Mouse (Mus musculus) cerebellum, adult 2 months (tissue): Measurements from ENCODE around the gene 2900026A02Rik. TPM values are rescaled to one million over a fixed set of nuclear protein-coding genes. Genes with fewer than 3 reads are reported as not detected.

ENCODE experiments used
- DNase-seq, 2 experiments: peaks; one replicate each; pipeline ENCODE4 v3.0.0; 2021
- H3K27ac ChIP-seq: fragments of 200-500 bp; 2 replicates; pipeline ENCODE4 v1.5.1; 2012; ENCODE audit warnings: low read length, control low read depth, inconsistent platforms; ENCODE audit not compliant: insufficient read depth
- H3K27me3 ChIP-seq: fragments of 200-500 bp; 2 replicates; pipeline ENCODE4 v1.6.1; 2012; ENCODE audit warnings: inconsistent platforms, mild to moderate bottlenecking, low read length, moderate library complexity; ENCODE audit not compliant: control insufficient read depth, insufficient read depth
- H3K4me1 ChIP-seq: fragments of 200-500 bp; 2 replicates; pipeline ENCODE4 v1.6.1; 2011; ENCODE audit warnings: low read length; ENCODE audit not compliant: control insufficient read depth, insufficient read depth
- H3K4me3 ChIP-seq: fragments of 200-500 bp; replicated peaks from 2 replicates; pipeline ENCODE3; 2011; ENCODE audit warnings: mild to moderate bottlenecking, low read depth, low read length, control low read depth; ENCODE audit not compliant: insufficient read depth
- CTCF ChIP-seq: fragments of 200-500 bp; IDR thresholded peaks from 2 replicates; pipeline ENCODE4 v1.5.1; 2011; ENCODE audit warnings: low read depth, mild to moderate bottlenecking, control low read depth, low read length, moderate library complexity, borderline replicate concordance; ENCODE audit not compliant: insufficient read depth
- POLR2A ChIP-seq: fragments of 200-500 bp; IDR thresholded peaks from 2 replicates; pipeline ENCODE4 v1.6.1; 2011; ENCODE audit warnings: low read length, control low read depth, borderline replicate concordance; ENCODE audit not compliant: insufficient read depth
- WGBS: fragments of 180-500 bp; shearing (Covaris S2); methylation state at CpG from one replicate; pipeline ENCODE4 v1.1.7; 2018; 5-methylcytosine and 5-hydroxymethylcytosine counted together
- polyA plus RNA-seq: library from polyadenylated mRNA; depleted of rRNA; stranded (reverse); fragments of >200 nt; gene quantifications from 2 replicates; pipeline ENCODE4 v1.2.3, GENCODE M21; 2012

Gene 2900026A02Rik
- polyA plus RNA-seq, 1 experiment, result 4.9 TPM

DNA sequence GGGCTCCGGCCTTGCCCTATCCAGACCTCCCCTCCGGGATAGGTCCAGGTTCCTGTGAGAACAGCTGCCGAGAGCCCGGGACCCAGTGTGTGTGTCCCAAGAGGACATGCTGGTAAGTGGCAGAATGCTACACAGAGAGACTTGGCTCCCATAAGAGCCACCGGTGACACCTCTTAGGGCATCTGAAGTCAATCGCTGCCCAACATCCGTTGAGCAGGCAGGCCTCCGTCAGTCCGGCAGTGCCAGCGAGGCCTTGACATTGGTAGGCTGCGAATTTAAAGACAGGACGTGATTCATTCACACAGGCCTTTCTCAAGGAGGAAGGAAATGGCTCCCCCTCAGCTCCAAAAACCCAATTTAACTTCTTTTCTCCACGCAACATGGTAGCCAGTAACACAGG is 11.1 kb downstream of the 2900026A02Rik start:
- Histone ChIP-seq H3K4me1 (peaks cover 8% of the 10 kb centered on the region), H3K27ac (no peak overlapping the region), H3K27me3 (no peaks in the 10 kb centered on the region), H3K4me3 (no peak overlapping the region)
- TF ChIP-seq CTCF (no peak), POLR2A (no peak)
- no peak for DNase-seq
- 83% methylated on average over 13 of the region's 13 CpGs for WGBS

DNA sequence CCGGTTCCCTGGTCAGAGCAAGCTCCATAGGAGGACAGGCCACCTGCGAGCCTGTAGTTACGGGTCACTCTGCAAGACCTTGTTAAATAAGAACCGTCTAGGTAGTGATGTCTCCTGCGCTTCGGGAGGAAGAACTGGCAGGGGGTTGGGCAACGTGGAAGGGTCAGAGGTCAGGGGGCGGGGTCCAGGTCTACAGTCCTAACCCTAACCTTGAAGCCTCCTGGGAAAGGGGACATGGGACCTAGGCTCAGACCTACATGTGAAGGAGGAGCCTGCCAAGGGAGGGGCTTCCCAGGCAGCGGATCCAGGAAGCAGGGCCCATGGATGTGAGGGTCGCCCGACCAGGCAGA is 11.7 kb downstream of the 2900026A02Rik start:
- 36% methylated on average over 11 of the region's 11 CpGs for WGBS
- peaks cover 8% of the 10 kb centered on the region for H3K4me1 ChIP-seq
- no peak overlapping the region for H3K4me3 ChIP-seq
- H3K27me3 ChIP-seq, result no peaks in the 10 kb centered on the region
- TF ChIP-seq CTCF (no peak), POLR2A (no peak)
- no peak overlapping the region; the same call in 1 of the 2 replicates for H3K27ac ChIP-seq
- no peak for DNase-seq

DNA sequence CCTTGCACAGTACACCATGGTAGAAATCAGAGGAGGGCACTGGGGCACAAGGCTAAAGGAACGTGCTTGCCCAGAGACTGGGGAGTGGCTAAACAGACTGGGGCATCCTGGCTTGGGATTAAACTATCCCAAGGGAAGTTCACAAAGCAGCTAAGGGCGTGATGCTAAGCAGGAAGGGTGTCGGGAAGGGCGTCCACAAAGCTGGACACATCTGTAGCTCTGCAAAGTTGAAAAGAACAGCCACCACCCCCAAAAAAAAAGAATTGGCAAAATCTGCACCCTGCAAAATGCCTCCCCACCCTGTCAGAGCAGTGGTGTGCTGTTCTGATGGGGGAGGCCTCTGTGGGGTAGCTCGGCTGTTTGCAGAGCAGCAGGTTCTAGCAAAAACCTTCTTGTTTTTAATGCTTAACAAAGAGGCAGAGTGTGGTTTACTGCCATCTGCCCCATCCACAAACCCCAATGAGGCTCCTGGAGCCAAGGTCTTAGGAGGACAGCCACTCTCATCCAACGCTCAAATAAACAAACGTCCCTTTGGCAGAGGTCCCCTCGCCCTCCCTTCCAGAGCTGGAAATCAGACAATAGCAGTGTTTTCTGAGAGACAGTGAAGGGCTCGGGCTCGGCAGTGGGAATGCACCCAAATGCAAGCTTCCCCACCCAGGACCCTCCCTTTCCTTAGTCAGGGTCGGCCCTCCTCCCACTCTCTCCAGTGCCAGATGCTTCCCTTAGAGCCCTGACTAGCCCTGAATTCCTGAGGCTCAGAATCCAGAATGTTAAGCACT is 12.2 kb downstream of the 2900026A02Rik start:
- no peak overlapping the region for H3K4me3 ChIP-seq
- H3K27ac ChIP-seq, result peak overlapping the region; percentile 73; the same call in 1 of the 2 replicates
- DNase-seq, result peak; percentile 33 to 63
- peaks cover 8% of the 10 kb centered on the region for H3K4me1 ChIP-seq
- WGBS, result 34% methylated on average over 11 of the region's 11 CpGs
- H3K27me3 ChIP-seq, result no peaks in the 10 kb centered on the region
- TF ChIP-seq POLR2A (no peak), CTCF (no peak)

DNA sequence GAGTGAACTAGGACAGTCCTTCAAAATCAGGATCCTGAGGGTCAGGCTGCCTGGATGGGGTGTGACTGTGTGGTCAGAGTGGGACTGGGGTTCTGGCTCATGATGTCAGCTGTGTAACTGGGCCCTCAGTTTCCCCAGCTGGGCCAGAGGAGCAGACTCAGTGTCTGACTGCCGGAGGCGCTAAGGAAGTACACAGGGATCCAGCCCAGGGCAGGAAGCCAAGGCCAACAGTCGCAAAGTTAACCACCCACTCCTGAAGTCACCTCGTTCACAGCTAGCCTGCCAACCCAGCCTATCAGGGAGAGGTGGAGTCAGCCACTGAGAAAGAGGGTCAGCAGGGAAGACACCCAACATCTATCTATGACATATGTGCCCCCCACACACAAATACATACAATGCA is 13.0 kb downstream of the 2900026A02Rik start:
- H3K4me1 ChIP-seq, result peaks cover 8% of the 10 kb centered on the region
- TF ChIP-seq CTCF (no peak), POLR2A (no peak)
- 66% methylated on average over 4 of the region's 4 CpGs for WGBS
- H3K4me3 ChIP-seq, result no peak overlapping the region
- DNase-seq, result no peak
- no peak overlapping the region for H3K27ac ChIP-seq
- no peaks in the 10 kb centered on the region for H3K27me3 ChIP-seq

DNA sequence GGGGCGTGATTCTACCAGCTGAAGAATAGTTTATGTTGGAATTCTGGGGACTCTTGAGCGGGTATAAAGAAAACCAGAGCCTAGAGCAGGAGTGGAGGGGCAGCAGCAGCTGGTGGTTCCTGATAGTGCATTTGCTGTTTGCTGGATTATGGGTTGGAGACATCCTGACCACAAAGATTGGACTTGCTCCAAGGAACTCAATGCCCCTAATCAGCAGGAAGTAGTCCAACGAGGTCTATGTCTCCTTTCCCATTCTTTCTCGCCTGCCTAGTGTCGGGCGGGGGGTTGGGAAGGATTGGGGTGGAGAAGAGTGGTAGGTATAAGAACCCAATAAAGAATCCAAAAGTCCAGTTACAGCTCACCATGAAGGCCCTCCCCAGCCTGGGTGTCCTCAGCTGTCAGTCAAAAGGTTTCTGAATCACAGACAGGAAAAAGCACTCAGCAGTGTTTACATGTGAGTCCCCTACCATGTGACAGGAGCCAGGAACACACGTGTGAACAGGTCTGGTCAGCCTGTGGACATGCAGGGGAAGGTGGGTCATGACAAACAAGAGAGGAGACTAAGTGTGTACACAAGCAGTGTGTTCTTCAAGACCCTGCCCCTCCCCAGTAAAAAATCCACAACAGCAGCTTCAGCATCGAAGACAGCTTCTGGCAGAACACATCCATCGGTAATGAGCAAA is 14.2 kb downstream of the 2900026A02Rik start:
- peaks cover 8% of the 10 kb centered on the region for H3K4me1 ChIP-seq
- WGBS, result 66% methylated on average over 9 of the region's 9 CpGs
- TF ChIP-seq CTCF (no peak), POLR2A (no peak)
- no peak overlapping the region for H3K4me3 ChIP-seq
- H3K27me3 ChIP-seq, result no peaks in the 10 kb centered on the region
- H3K27ac ChIP-seq, result no peak overlapping the region
- no peak for DNase-seq

DNA sequence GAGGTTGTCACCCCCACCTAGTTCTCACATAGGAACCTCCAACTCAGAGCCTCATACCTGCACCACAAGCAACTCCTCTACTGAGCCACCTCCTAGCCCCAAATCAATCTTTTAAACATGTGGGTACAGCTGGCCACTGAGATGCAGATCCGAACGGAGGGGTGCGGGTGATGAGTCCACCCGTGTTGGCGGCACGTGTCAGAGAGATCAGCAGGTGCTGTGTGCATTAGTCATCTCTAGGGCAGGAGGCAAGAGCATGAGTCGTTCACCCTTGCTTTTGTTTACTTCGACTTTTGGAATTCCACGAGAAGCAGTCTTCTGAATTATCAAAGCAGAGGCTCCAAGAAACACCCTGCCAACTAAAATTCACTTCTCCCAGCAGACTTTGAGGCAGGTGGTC is 16.8 kb downstream of the 2900026A02Rik start:
- WGBS, result 91% methylated on average over 9 of the region's 9 CpGs
- TF ChIP-seq POLR2A, result no peak
- DNase-seq, result no peak

DNA sequence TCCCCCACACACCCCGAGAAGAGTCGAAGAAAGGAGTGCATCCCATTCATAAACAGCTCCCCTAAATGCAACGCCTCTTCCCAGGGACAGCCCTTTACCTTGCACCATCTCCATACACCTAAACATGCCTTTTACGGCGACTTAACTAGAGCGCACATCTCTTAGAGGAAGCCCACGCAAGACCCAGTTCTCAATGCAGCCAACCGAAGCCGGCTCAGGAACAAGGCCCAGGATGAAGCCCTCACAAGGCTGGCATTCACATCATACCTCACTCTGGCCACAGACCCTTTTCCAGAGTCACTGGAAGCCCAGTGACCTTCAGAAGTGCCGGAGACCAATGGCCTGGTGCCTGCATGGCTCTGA is 21.3 kb downstream of the 2900026A02Rik start:
- no peak for TF ChIP-seq CTCF
- no peak overlapping the region for H3K27ac ChIP-seq
- no peak overlapping the region for H3K4me3 ChIP-seq
- H3K27me3 ChIP-seq, result no peaks in the 10 kb centered on the region
- H3K4me1 ChIP-seq, result peaks cover 14% of the 10 kb centered on the region
- DNase-seq, result no peak
- WGBS, result 88% methylated on average over 10 of the region's 10 CpGs

More for the DNA sequence above, 16.8 kb downstream of the 2900026A02Rik start:
- Histone ChIP-seq H3K27ac (no peak overlapping the region), H3K4me3 (no peak overlapping the region), H3K27me3 (no peaks in the 10 kb centered on the region), H3K4me1 (peaks cover 7% of the 10 kb centered on the region)

DNA sequence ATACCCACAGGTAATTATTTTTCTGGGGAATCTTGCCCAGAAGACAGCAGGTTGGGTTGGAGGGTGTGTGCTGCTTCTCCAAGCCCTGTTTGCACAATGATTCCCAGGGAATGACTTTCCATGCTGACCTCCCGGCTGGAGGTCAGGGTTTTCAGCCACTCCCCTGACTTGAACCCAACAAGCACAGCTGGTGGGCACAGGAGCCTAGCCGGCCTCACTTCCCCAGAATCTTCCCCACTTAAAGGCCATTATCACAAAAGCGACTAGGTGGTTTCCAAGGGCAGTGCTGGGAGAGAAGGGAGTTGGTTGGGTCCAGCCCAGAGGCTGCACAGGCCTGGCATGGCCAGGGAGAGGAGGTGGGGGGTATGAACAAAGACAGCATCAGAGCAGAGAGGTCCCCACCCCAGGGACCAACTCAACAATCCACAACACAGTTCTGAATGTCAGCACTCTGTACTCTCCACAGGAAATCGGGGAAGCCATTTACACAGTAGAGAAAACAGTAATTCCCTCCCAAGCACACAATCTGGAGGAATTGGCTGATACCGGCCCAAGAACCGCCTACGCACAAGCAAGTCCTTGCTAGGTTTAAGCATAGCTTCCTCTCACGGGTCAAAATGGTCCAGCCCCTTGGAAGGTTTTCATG is 21.8 kb downstream of the 2900026A02Rik start:
- TF ChIP-seq CTCF, result no peak
- TF ChIP-seq POLR2A, result no peak
- Histone ChIP-seq H3K4me1 (peaks cover 14% of the 10 kb centered on the region), H3K27ac (no peak overlapping the region), H3K4me3 (no peak overlapping the region), H3K27me3 (no peaks in the 10 kb centered on the region)
- 40% methylated on average over 8 of the region's 8 CpGs for whole genome bisulfite sequencing
- DNase-seq, result no peak
